Mouse (Mus musculus) heart, embryonic 12.5 days (tissue): ENCODE results near the gene Gm28635. TPM values are rescaled to one million over a fixed set of nuclear protein-coding genes. Genes with fewer than 3 reads are reported as not detected.
A peak's percentile ranks its signal among the peaks of the same experiment; 100 is the strongest.

Experiments
- ATAC-seq: fragments of 200-750 bp; cut with Nextera tagmentation; 2 replicates; pipeline ENCODE4 v1.8.0; 2017; ENCODE audit warnings: moderate TSS enrichment, moderate library complexity; ENCODE audit not compliant: insufficient number of reproducible peaks, low FRiP score
- H3K27ac ChIP-seq: fragments of 300-500 bp; sonication (generic); 2 replicates; pipeline ENCODE4 v1.5.1; 2016; ENCODE audit warnings: mild to moderate bottlenecking, moderate library complexity; ENCODE audit not compliant: poor library complexity, severe bottlenecking
- H3K27me3 ChIP-seq: fragments of 300-500 bp; sonication (generic); replicated peaks from 2 replicates; pipeline ENCODE4 v1.6.1; 2016; ENCODE audit warnings: mild to moderate bottlenecking, moderate library complexity
- H3K36me3 ChIP-seq: fragments of 300-500 bp; sonication (generic); 2 replicates; pipeline ENCODE4 v1.6.1; 2016; ENCODE audit warnings: mild to moderate bottlenecking, moderate library complexity
- H3K4me1 ChIP-seq: fragments of 300-500 bp; sonication (generic); replicated peaks from 2 replicates; pipeline ENCODE4 v1.6.1; 2016; ENCODE audit warnings: mild to moderate bottlenecking
- H3K4me2 ChIP-seq: fragments of 300-500 bp; sonication (generic); 2 replicates; pipeline ENCODE4 v1.6.1; 2016; ENCODE audit warnings: mild to moderate bottlenecking, moderate library complexity
- H3K4me3 ChIP-seq: fragments of 300-500 bp; sonication (generic); 2 replicates; pipeline ENCODE4 v1.5.1; 2016; ENCODE audit warnings: mild to moderate bottlenecking
- H3K9ac ChIP-seq: fragments of 300-500 bp; sonication (generic); 2 replicates; pipeline ENCODE4 v1.6.1; 2016; ENCODE audit warnings: mild to moderate bottlenecking, moderate library complexity
- H3K9me3 ChIP-seq: fragments of 300-500 bp; sonication (generic); replicated peaks from 2 replicates; pipeline ENCODE4 v1.6.1; 2016; ENCODE audit warnings: mild to moderate bottlenecking, moderate library complexity
- WGBS: fragments of 180-500 bp; shearing (Covaris S2); methylation state at CpG from one replicate; pipeline ENCODE4 v1.1.7; 2016; 5-methylcytosine and 5-hydroxymethylcytosine counted together
- polyA plus RNA-seq: library from polyadenylated mRNA; unstranded; fragments of >200 nt; fragmentation: Nextera tagmentation; extraction: Ambion mirVana; gene quantifications from 2 replicates; pipeline ENCODE4 v1.2.1, GENCODE M21; 2016

The Gm28635 gene
- polyA plus RNA-seq: not detected in 2 replicates

- WGBS: under 1% methylated on average over 44 of the region's 44 CpGs
- Histone ChIP-seq H3K36me3 (peaks cover 39% of the 10 kb centered on the region), H3K9me3 (no peaks in the 10 kb centered on the region), H3K4me1 (peaks cover 24% of the 10 kb centered on the region), H3K4me2 (peak within 1 kb of the TSS; percentile 83), H3K9ac (peak within 1 kb of the TSS; percentile 92), H3K27ac (peak within 1 kb of the TSS; percentile 70), H3K4me3 (peak within 1 kb of the TSS; percentile 84), H3K27me3 (no peaks in the 10 kb centered on the region)
- ATAC-seq: peak; percentile 99
These were observed at the start of gene Gm28635, which contains the start of gene Med19 for GRCm38 (mm10) chr2:84677968-84678880. Gene Gm28635 (minus strand): TSS chr2:84678041. Gene Med19 (plus strand): TSS chr2:84678402.

- Histone ChIP-seq H3K27ac (peak within 1 kb of the TSS; percentile 88), H3K4me3 (peak within 1 kb of the TSS; percentile 67), H3K9me3 (no peaks in the 10 kb centered on the region), H3K4me2 (peak within 1 kb of the TSS; percentile 81), H3K36me3 (peaks cover 23% of the 10 kb centered on the region), H3K4me1 (peaks cover 17% of the 10 kb centered on the region), H3K27me3 (no peaks in the 10 kb centered on the region), H3K9ac (peak within 1 kb of the TSS; percentile 82)
- ATAC-seq: peak; percentile 98
- under 1% methylated on average over 39 of the region's 39 CpGs for WGBS
These were observed 49.5 kb upstream of the Gm28635 start, which contains the start of gene Clp1 for GRCm38 (mm10) chr2:84727172-84727858. Gene Clp1 (minus strand): TSS chr2:84727350.

GRCm38 (mm10) chr2:84726716-84727115 lies 48.9 kb upstream of the Gm28635 start:
- Histone ChIP-seq H3K36me3 (peaks cover 26% of the 10 kb centered on the region), H3K4me3 (peak overlapping the region; percentile 67), H3K27ac (no peak overlapping the region), H3K9me3 (no peaks in the 10 kb centered on the region), H3K9ac (peak overlapping the region; percentile 82), H3K4me1 (peaks cover 17% of the 10 kb centered on the region), H3K4me2 (peak overlapping the region; percentile 81), H3K27me3 (no peaks in the 10 kb centered on the region)
- ATAC-seq: no peak
- 3% methylated on average over 9 of the region's 9 CpGs for WGBS

- Histone ChIP-seq H3K4me2 (peak overlapping the region; percentile 81), H3K4me3 (no peak overlapping the region), H3K4me1 (peaks cover 17% of the 10 kb centered on the region), H3K27me3 (no peaks in the 10 kb centered on the region), H3K36me3 (peaks cover 33% of the 10 kb centered on the region), H3K9ac (peak overlapping the region; percentile 41; the same call in 1 of the 2 replicates), H3K9me3 (no peaks in the 10 kb centered on the region), H3K27ac (no peak overlapping the region)
- ATAC-seq: no peak
- WGBS: 90% methylated on average over 10 of the region's 10 CpGs
These were observed 47.9 kb upstream of the Gm28635 start for GRCm38 (mm10) chr2:84725770-84726169.

- H3K9me3 ChIP-seq: no peaks in the 10 kb centered on the region
- peaks cover 33% of the 10 kb centered on the region for H3K36me3 ChIP-seq
- H3K4me2 ChIP-seq: no peak overlapping the region
- H3K9ac ChIP-seq: no peak overlapping the region
- ATAC-seq: no peak
- no peaks in the 10 kb centered on the region for H3K27me3 ChIP-seq
- H3K27ac ChIP-seq: no peak overlapping the region
- peaks cover 17% of the 10 kb centered on the region for H3K4me1 ChIP-seq
- WGBS: 91% methylated on average over 14 of the region's 14 CpGs
- H3K4me3 ChIP-seq: no peak overlapping the region
These were observed 46.0 kb upstream of the Gm28635 start for GRCm38 (mm10) chr2:84723856-84724255.

- H3K27me3 ChIP-seq: no peaks in the 10 kb centered on the region
- no peak overlapping the region for H3K9ac ChIP-seq
- no peak overlapping the region for H3K4me2 ChIP-seq
- no peak overlapping the region for H3K4me3 ChIP-seq
- peaks cover 22% of the 10 kb centered on the region for H3K4me1 ChIP-seq
- H3K36me3 ChIP-seq: peaks cover 33% of the 10 kb centered on the region
- 66% methylated on average over 3 of the region's 3 CpGs for WGBS
- ATAC-seq: no peak
- H3K9me3 ChIP-seq: no peaks in the 10 kb centered on the region
- H3K27ac ChIP-seq: no peak overlapping the region
These were observed 43.3 kb upstream of the Gm28635 start for GRCm38 (mm10) chr2:84721182-84721581.

GRCm38 (mm10) chr2:84720718-84721117 lies 42.9 kb upstream of the Gm28635 start:
- Histone ChIP-seq H3K27me3 (no peaks in the 10 kb centered on the region), H3K9ac (no peak overlapping the region), H3K4me2 (no peak overlapping the region), H3K27ac (no peak overlapping the region), H3K4me1 (peaks cover 18% of the 10 kb centered on the region), H3K4me3 (no peak overlapping the region), H3K36me3 (peaks cover 32% of the 10 kb centered on the region), H3K9me3 (no peaks in the 10 kb centered on the region)
- no peak for ATAC-seq
- 88% methylated on average over 2 of the region's 2 CpGs for WGBS

- 85% methylated on average over 4 of the region's 4 CpGs for WGBS
- Histone ChIP-seq H3K4me3 (no peak overlapping the region), H3K27ac (no peak overlapping the region), H3K27me3 (no peaks in the 10 kb centered on the region), H3K9ac (no peak overlapping the region), H3K9me3 (no peaks in the 10 kb centered on the region), H3K36me3 (peaks cover 11% of the 10 kb centered on the region), H3K4me1 (peaks cover 21% of the 10 kb centered on the region), H3K4me2 (no peak overlapping the region)
- ATAC-seq: no peak
These were observed 39.5 kb upstream of the Gm28635 start for GRCm38 (mm10) chr2:84717357-84717756.

GRCm38 (mm10) chr2:84716423-84717355 lies 38.8 kb upstream of the Gm28635 start:
- H3K4me3 ChIP-seq: peak overlapping the region; percentile 76
- H3K36me3 ChIP-seq: peaks cover 8% of the 10 kb centered on the region
- H3K9ac ChIP-seq: peak overlapping the region; percentile 74
- no peaks in the 10 kb centered on the region for H3K27me3 ChIP-seq
- 22% methylated on average over 9 of the region's 9 CpGs for WGBS
- H3K27ac ChIP-seq: peak overlapping the region; percentile 96
- H3K9me3 ChIP-seq: no peaks in the 10 kb centered on the region
- peaks cover 23% of the 10 kb centered on the region for H3K4me1 ChIP-seq
- ATAC-seq: no peak
- H3K4me2 ChIP-seq: peak overlapping the region; percentile 92

GRCm38 (mm10) chr2:84715562-84716361 lies 37.9 kb upstream of the Gm28635 start:
- under 1% methylated on average over 33 of the region's 33 CpGs for WGBS
- Histone ChIP-seq H3K9me3 (no peaks in the 10 kb centered on the region), H3K27me3 (no peaks in the 10 kb centered on the region), H3K9ac (peak overlapping the region; percentile 94), H3K4me3 (peak overlapping the region; percentile 76), H3K36me3 (peaks cover 2% of the 10 kb centered on the region), H3K4me1 (peaks cover 23% of the 10 kb centered on the region), H3K4me2 (peak overlapping the region; percentile 92), H3K27ac (peak overlapping the region; percentile 96)
- ATAC-seq: peak; percentile 93
